ENCODE assay signal across 8 mouse cellular contexts in the genomic region with DNA sequence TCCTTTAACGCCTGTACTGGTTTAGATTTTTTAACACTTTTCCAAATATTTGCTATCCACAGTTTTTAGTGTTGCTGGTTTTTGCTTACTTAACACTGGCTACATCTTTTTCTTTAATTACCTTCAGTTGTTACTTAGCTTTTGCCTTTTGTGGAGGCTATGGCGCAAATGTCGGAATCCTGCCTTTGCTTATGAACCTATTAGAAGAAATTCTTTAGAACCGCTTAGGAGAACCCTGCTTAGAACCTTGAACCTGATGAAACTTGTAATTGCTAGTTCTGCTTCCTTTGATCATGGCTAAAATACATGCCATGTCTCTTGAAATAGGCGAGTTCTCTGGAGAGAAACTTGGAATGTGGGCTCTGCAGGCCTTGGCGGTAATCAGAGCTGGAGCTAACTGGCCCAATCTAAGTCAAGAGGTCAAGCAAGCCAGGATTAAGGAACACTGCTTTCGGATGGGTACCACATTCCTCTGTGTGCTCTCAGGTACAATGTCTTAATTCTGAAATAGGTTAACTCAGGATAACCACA. TPM values are rescaled to one million over a fixed set of nuclear protein-coding genes. Genes with fewer than 3 reads are reported as not detected.
DNase-seq lines count a peak whose midpoint lies in the region; ATAC-seq lines count a peak whose summit lies in the region.

No protein-coding gene starts in this region.

- H3K4me2 ChIP-seq in hindbrain, embryonic 13.5 days = peak overlapping the region; percentile 69
- peak overlapping the region; percentile 75 for H3K4me2 ChIP-seq in midbrain, embryonic 15.5 days

- no peaks in the 10 kb centered on the region for H3K36me3 ChIP-seq in heart, embryonic 10.5 days
- H3K36me3 ChIP-seq in hindbrain, embryonic 13.5 days = no peaks in the 10 kb centered on the region
- no peaks in the 10 kb centered on the region for H3K36me3 ChIP-seq in midbrain, embryonic 15.5 days (replicated peaks)

- H3K27ac ChIP-seq in heart, embryonic 10.5 days = peak overlapping the region; percentile 90
- peak overlapping the region; percentile 82; the same call in 1 of the 2 replicates for H3K27ac ChIP-seq in hindbrain, embryonic 13.5 days
- H3K27ac ChIP-seq in midbrain, embryonic 15.5 days = peak overlapping the region; percentile 73; the same call in 1 of the 2 replicates

- 9% methylated on average over 7 of the region's 7 CpGs for WGBS in heart, embryonic 10.5 days
- 3% methylated on average over 7 of the region's 7 CpGs for WGBS in hindbrain, embryonic 13.5 days
- 5% methylated on average over 7 of the region's 7 CpGs for WGBS in midbrain, embryonic 15.5 days

- DNase-seq in heart, embryonic 10.5 days (ENCODE audit: low spot score) = no peak
- DNase-seq in heart, adult 9 months (ENCODE audit: low spot score in 2 of 2) = no peak
- DNase-seq in c-Kit-negative CD71-positive TER-119-positive erythroid progenitor cells, embryonic 14.5 days (ENCODE audit: low read depth, low spot score) = peak; percentile 50
- no peak for DNase-seq in cerebellum, adult 11-12 months
- DNase-seq in adrenal gland, adult 2 months = no peak
- no peak for DNase-seq in kidney, postnatal 25 days

- no peaks in the 10 kb centered on the region for H3K9me3 ChIP-seq in heart, embryonic 10.5 days
- H3K9me3 ChIP-seq in hindbrain, embryonic 13.5 days = no peaks in the 10 kb centered on the region
- H3K9me3 ChIP-seq in midbrain, embryonic 15.5 days = no peaks in the 10 kb centered on the region

- peak overlapping the region; percentile 59 for H3K4me3 ChIP-seq in heart, embryonic 10.5 days
- H3K4me3 ChIP-seq in hindbrain, embryonic 13.5 days = peak overlapping the region; percentile 42
- peak overlapping the region; percentile 41 for H3K4me3 ChIP-seq in midbrain, embryonic 15.5 days

- ATAC-seq in hindbrain, embryonic 13.5 days (ENCODE audit: low FRiP score) = no peak
- no peak for ATAC-seq in midbrain, embryonic 15.5 days (replicated peaks)

- H3K9ac ChIP-seq in hindbrain, embryonic 13.5 days = peak overlapping the region; percentile 77
- peak overlapping the region; percentile 55 for H3K9ac ChIP-seq in midbrain, embryonic 15.5 days

- H3K27me3 ChIP-seq in heart, embryonic 10.5 days (ENCODE audit: insufficient read depth, poor library complexity, severe bottlenecking) = no peaks in the 10 kb centered on the region
- H3K27me3 ChIP-seq in hindbrain, embryonic 13.5 days = no peaks in the 10 kb centered on the region
- no peaks in the 10 kb centered on the region for H3K27me3 ChIP-seq in midbrain, embryonic 15.5 days (replicated peaks)

- H3K4me1 ChIP-seq in heart, embryonic 10.5 days = peaks cover 5% of the 10 kb centered on the region; the same call in 1 of the 2 replicates
- peaks cover 37% of the 10 kb centered on the region for H3K4me1 ChIP-seq in hindbrain, embryonic 13.5 days (replicated peaks)
- peaks cover 42% of the 10 kb centered on the region for H3K4me1 ChIP-seq in midbrain, embryonic 15.5 days

RNA-seq across cellular contexts. Expression of gene Hist1h3d, which starts 0.9 kb away (rescaled TPM):
- polyA plus RNA-seq in heart, embryonic 10.5 days (2016; fragmentation: Nextera tagmentation; extraction: Ambion mirVana) = 1.4 and 5.3 TPM in 2 replicates
- 1.6 and 2.7 TPM in 2 replicates for polyA plus RNA-seq in hindbrain, embryonic 13.5 days (2015; fragmentation: Nextera tagmentation; extraction: Ambion mirVana)
- 0.82 and 1.2 TPM in 2 replicates for polyA plus RNA-seq in midbrain, embryonic 15.5 days (2015; fragmentation: Nextera tagmentation; extraction: Ambion mirVana)
- 1 to 10 TPM; 3.7 to 6.5 TPM for total RNA-seq in adrenal gland, adult 2 months (2021)
- 3.7 TPM in 2 replicates for polyA plus RNA-seq in adrenal gland, adult 2 months (2012; rRNA removed)

RNA-seq across cellular contexts. Expression of gene Hist1h2ad, which starts 2.2 kb away (rescaled TPM):
- polyA plus RNA-seq in heart, embryonic 10.5 days (2016; fragmentation: Nextera tagmentation; extraction: Ambion mirVana) = 0.54 and 1.1 TPM in 2 replicates
- 0.61 and 2.7 TPM in 2 replicates for polyA plus RNA-seq in hindbrain, embryonic 13.5 days (2015; fragmentation: Nextera tagmentation; extraction: Ambion mirVana)
- polyA plus RNA-seq in midbrain, embryonic 15.5 days (2015; fragmentation: Nextera tagmentation; extraction: Ambion mirVana) = 1.6 TPM in 1 of 2 replicates, not detected in the other
- total RNA-seq in adrenal gland, adult 2 months (2021) = 1 to 10 TPM; 2.9 to 6.4 TPM
- polyA plus RNA-seq in adrenal gland, adult 2 months (2012; rRNA removed) = 2.5 and 3.2 TPM in 2 replicates

RNA-seq across cellular contexts. Expression of gene Hist1h2bf, which starts 2.4 kb away (rescaled TPM):
- polyA plus RNA-seq in heart, embryonic 10.5 days (2016; fragmentation: Nextera tagmentation; extraction: Ambion mirVana) = 1.1 and 1.8 TPM in 2 replicates
- polyA plus RNA-seq in hindbrain, embryonic 13.5 days (2015; fragmentation: Nextera tagmentation; extraction: Ambion mirVana) = 1.2 and 3.0 TPM in 2 replicates
- 1.3 and 1.5 TPM in 2 replicates for polyA plus RNA-seq in midbrain, embryonic 15.5 days (2015; fragmentation: Nextera tagmentation; extraction: Ambion mirVana)
- total RNA-seq in adrenal gland, adult 2 months (2021) = 10 to 100 TPM; 17.9 to 21.6 TPM
- polyA plus RNA-seq in adrenal gland, adult 2 months (2012; rRNA removed) = 0.80 and 5.5 TPM in 2 replicates

RNA-seq across cellular contexts. Expression of gene Hist1h4d, which starts 5.0 kb away (rescaled TPM):
- polyA plus RNA-seq in heart, embryonic 10.5 days (2016; fragmentation: Nextera tagmentation; extraction: Ambion mirVana) = 41.9 and 60.3 TPM in 2 replicates
- 50.0 and 52.6 TPM in 2 replicates for polyA plus RNA-seq in hindbrain, embryonic 13.5 days (2015; fragmentation: Nextera tagmentation; extraction: Ambion mirVana)
- 34.2 and 34.9 TPM in 2 replicates for polyA plus RNA-seq in midbrain, embryonic 15.5 days (2015; fragmentation: Nextera tagmentation; extraction: Ambion mirVana)
- total RNA-seq in adrenal gland, adult 2 months (2021) = 100 to 1,000 TPM; 118 to 129 TPM
- polyA plus RNA-seq in adrenal gland, adult 2 months (2012; rRNA removed) = 2.6 and 2.7 TPM in 2 replicates

RNA-seq across cellular contexts. Expression of gene Hist1h2bg, which starts 5.2 kb away (rescaled TPM):
- 2.8 and 4.8 TPM in 2 replicates for polyA plus RNA-seq in heart, embryonic 10.5 days (2016; fragmentation: Nextera tagmentation; extraction: Ambion mirVana)
- 2.8 TPM in 2 replicates for polyA plus RNA-seq in hindbrain, embryonic 13.5 days (2015; fragmentation: Nextera tagmentation; extraction: Ambion mirVana)
- 2.6 and 4.0 TPM in 2 replicates for polyA plus RNA-seq in midbrain, embryonic 15.5 days (2015; fragmentation: Nextera tagmentation; extraction: Ambion mirVana)
- total RNA-seq in adrenal gland, adult 2 months (2021) = 10 to 100 TPM; 41.1 to 60.2 TPM
- polyA plus RNA-seq in adrenal gland, adult 2 months (2012; rRNA removed) = 25.3 and 27.0 TPM in 2 replicates
